Mouse (Mus musculus) brain, embryonic 14.5 days (tissue): ENCODE measurements at regions not wholly inside any gene's neighbourhood (a gene's known extent, or its start where the extent isn't known, plus 50 kb on each side); places are given as distances from the start of the nearest gene placed in this dataset.

Experiments
- CTCF ChIP-seq: fragments of 200-500 bp; IDR thresholded peaks from 2 replicates; pipeline ENCODE4 v1.5.1; 2012; ENCODE audit warnings: inconsistent platforms, mild to moderate bottlenecking, moderate library complexity, borderline replicate concordance; ENCODE audit not compliant: insufficient read depth, insufficient read length; ENCODE audit errors: extremely low read depth
- POLR2A ChIP-seq: fragments of 200-500 bp; IDR thresholded peaks from 2 replicates; pipeline ENCODE4 v1.6.1; 2012; ENCODE audit warnings: mild to moderate bottlenecking, inconsistent platforms, borderline replicate concordance; ENCODE audit not compliant: poor library complexity, insufficient read depth, insufficient read length, severe bottlenecking; ENCODE audit errors: extremely low read depth

- TF ChIP-seq POLR2A, result no peak
- TF ChIP-seq CTCF, result no peak
Observed at GRCm38 (mm10) chr17:44352142-44352541, 163.8 kb downstream of the Clic5 start.
